Mouse (Mus musculus) midbrain, postnatal 0 days (tissue): ENCODE measurements around the gene Fgf10. TPM values are rescaled to one million over a fixed set of nuclear protein-coding genes. Genes with fewer than 3 reads are reported as not detected.

ENCODE experiments used
- ATAC-seq: fragments of 200-750 bp; cut with Nextera tagmentation; 2 replicates; pipeline ENCODE4 v1.8.0; 2017; ENCODE audit warnings: moderate number of reproducible peaks, mild to moderate bottlenecking, moderate TSS enrichment, moderate library complexity; ENCODE audit not compliant: low FRiP score
- DNase-seq: peaks from one replicate; pipeline ENCODE4 v3.0.0-alpha.2; 2015; ENCODE audit warnings: low spot score
- H3K27ac ChIP-seq: fragments of 300-500 bp; sonication (generic); 2 replicates; pipeline ENCODE4 v1.5.1; 2014; ENCODE audit warnings: low read depth, mild to moderate bottlenecking, low read length, mixed read lengths
- H3K27me3 ChIP-seq: fragments of 300-500 bp; sonication (generic); 2 replicates; pipeline ENCODE4 v1.6.1; 2014; ENCODE audit warnings: low read length, control low read depth, mixed read lengths; ENCODE audit not compliant: insufficient read depth
- H3K36me3 ChIP-seq: fragments of 300-500 bp; sonication (generic); 2 replicates; pipeline ENCODE4 v1.6.1; 2014; ENCODE audit warnings: low read length, control low read depth, mixed read lengths; ENCODE audit not compliant: insufficient read depth
- H3K4me1 ChIP-seq: fragments of 300-500 bp; sonication (generic); 2 replicates; pipeline ENCODE4 v1.6.1; 2014; ENCODE audit warnings: mild to moderate bottlenecking, control low read depth, antibody characterized with exemption, low read length, mixed read lengths; ENCODE audit not compliant: insufficient read depth
- H3K4me2 ChIP-seq: fragments of 300-500 bp; sonication (generic); 2 replicates; pipeline ENCODE4 v1.6.1; 2014; ENCODE audit warnings: low read depth, mild to moderate bottlenecking, low read length, mixed read lengths; ENCODE audit not compliant: poor library complexity, severe bottlenecking
- H3K4me3 ChIP-seq: fragments of 300-500 bp; sonication (generic); 2 replicates; pipeline ENCODE4 v1.5.1; 2014; ENCODE audit warnings: low read depth, mild to moderate bottlenecking, low read length, moderate library complexity
- H3K9ac ChIP-seq: fragments of 300-500 bp; sonication (generic); replicated peaks from 2 replicates; pipeline ENCODE4 v1.6.1; 2014; ENCODE audit warnings: mild to moderate bottlenecking, low read length, moderate library complexity, mixed read lengths; ENCODE audit not compliant: poor library complexity, severe bottlenecking
- H3K9me3 ChIP-seq: fragments of 300-500 bp; sonication (generic); 2 replicates; pipeline ENCODE4 v1.6.1; 2016; ENCODE audit warnings: low read length, control low read depth
- CTCF ChIP-seq: IDR thresholded peaks from 2 replicates; pipeline ENCODE4 v1.5.1; 2016; ENCODE audit warnings: antibody characterized with exemption, mild to moderate bottlenecking
- WGBS: fragments of 180-500 bp; shearing (Covaris S2); extraction: QIAGEN DNeasy Blood & Tissue Kit; methylation state at CpG from one replicate; pipeline ENCODE4 v1.1.7; 2014; 5-methylcytosine and 5-hydroxymethylcytosine counted together
- polyA plus RNA-seq: library from polyadenylated mRNA; unstranded; fragments of >200 nt; fragmentation: Nextera tagmentation; extraction: Ambion mirVana; gene quantifications from 2 replicates; pipeline ENCODE4 v1.2.1, GENCODE M21; 2015
- total RNA-seq: library from RNA; depleted of rRNA; stranded (reverse); fragments of >200 nt; gene quantifications from 2 replicates; pipeline ENCODE4 v1.2.3, GENCODE M21; 2014

Gene Fgf10
- total and polyA plus RNA-seq, 2 experiments from 2014 or later = 0.60 to 2.2 TPM

GRCm38 (mm10) chr13:118656991-118657390, 12.6 kb upstream of the Fgf10 start:
- no peak for ATAC-seq
- DNase-seq = no peak
- no peak for TF ChIP-seq CTCF
- H3K36me3 ChIP-seq = no peaks in the 10 kb centered on the region
- H3K27ac ChIP-seq = no peak overlapping the region
- no peaks in the 10 kb centered on the region for H3K9me3 ChIP-seq
- H3K4me1 ChIP-seq = no peaks in the 10 kb centered on the region
- no peak overlapping the region for H3K9ac ChIP-seq
- no peak overlapping the region for H3K4me2 ChIP-seq
- 50% methylated on average over 5 of the region's 5 CpGs for WGBS
- H3K27me3 ChIP-seq = no peaks in the 10 kb centered on the region
- H3K4me3 ChIP-seq = no peak overlapping the region

- ATAC-seq (no peak), DNase-seq (no peak)
- Histone ChIP-seq H3K4me3 (no peak overlapping the region), H3K9me3 (no peaks in the 10 kb centered on the region), H3K36me3 (no peaks in the 10 kb centered on the region), H3K4me2 (no peak overlapping the region), H3K4me1 (no peaks in the 10 kb centered on the region), H3K27me3 (no peaks in the 10 kb centered on the region), H3K9ac (no peak overlapping the region), H3K27ac (no peak overlapping the region)
- 97% methylated on average over 2 of the region's 2 CpGs for WGBS
- TF ChIP-seq CTCF = no peak
These were observed 11.6 kb upstream of the Fgf10 start for GRCm38 (mm10) chr13:118658031-118658430.

GRCm38 (mm10) chr13:118658608-118659326, 10.8 kb upstream of the Fgf10 start:
- ATAC-seq = no peak
- DNase-seq = no peak
- WGBS = 94% methylated on average over 7 of the region's 7 CpGs

GRCm38 (mm10) chr13:118661664-118662063, 7.9 kb upstream of the Fgf10 start:
- Histone ChIP-seq H3K4me2 (no peak overlapping the region), H3K27me3 (no peaks in the 10 kb centered on the region), H3K4me1 (no peaks in the 10 kb centered on the region), H3K9me3 (no peaks in the 10 kb centered on the region), H3K9ac (no peak overlapping the region), H3K4me3 (no peak overlapping the region), H3K27ac (no peak overlapping the region), H3K36me3 (no peaks in the 10 kb centered on the region)
- DNase-seq = no peak
- no peak for ATAC-seq
- WGBS = 89% methylated on average over 3 of the region's 3 CpGs
- no peak for TF ChIP-seq CTCF

More at GRCm38 (mm10) chr13:118658608-118659326, 10.8 kb upstream of the Fgf10 start:
- no peaks in the 10 kb centered on the region for H3K4me1 ChIP-seq
- no peaks in the 10 kb centered on the region for H3K27me3 ChIP-seq
- no peak overlapping the region for H3K4me3 ChIP-seq
- no peaks in the 10 kb centered on the region for H3K36me3 ChIP-seq
- H3K4me2 ChIP-seq = no peak overlapping the region
- H3K27ac ChIP-seq = no peak overlapping the region
- no peak for TF ChIP-seq CTCF
- no peaks in the 10 kb centered on the region for H3K9me3 ChIP-seq
- no peak overlapping the region for H3K9ac ChIP-seq

- Histone ChIP-seq H3K27me3 (no peaks in the 10 kb centered on the region), H3K36me3 (no peaks in the 10 kb centered on the region), H3K4me2 (no peak overlapping the region), H3K27ac (no peak overlapping the region), H3K4me3 (no peak overlapping the region), H3K4me1 (no peaks in the 10 kb centered on the region), H3K9me3 (no peaks in the 10 kb centered on the region), H3K9ac (no peak overlapping the region)
- ATAC-seq = no peak
- no peak for DNase-seq
- 89% methylated on average over 2 of the region's 2 CpGs for WGBS
- no peak for TF ChIP-seq CTCF
These were observed 4.7 kb upstream of the Fgf10 start for GRCm38 (mm10) chr13:118664901-118665300.

- Histone ChIP-seq H3K36me3 (no peaks in the 10 kb centered on the region), H3K4me2 (no peak overlapping the region), H3K9me3 (no peaks in the 10 kb centered on the region), H3K27ac (no peak overlapping the region), H3K4me1 (no peaks in the 10 kb centered on the region), H3K4me3 (no peak overlapping the region), H3K27me3 (no peaks in the 10 kb centered on the region), H3K9ac (no peak overlapping the region)
- TF ChIP-seq CTCF = no peak
- DNase-seq (no peak), ATAC-seq (no peak)
- WGBS = 95% methylated on average over 3 of the region's 3 CpGs
These were observed 9.6 kb downstream of the Fgf10 start for GRCm38 (mm10) chr13:118679228-118679627.
